Mouse (Mus musculus) C2C12 (cell line): ENCODE measurements around the gene Grm8.

ENCODE experiments used
- CEBPB ChIP-seq: IDR thresholded peaks from one replicate; pipeline ENCODE4 v1.6.1; 2011; ENCODE audit warnings: low read depth, mild to moderate bottlenecking, control low read depth, moderate library complexity
- CTCF ChIP-seq: IDR thresholded peaks from one replicate; pipeline ENCODE4 v1.5.1; 2011; ENCODE audit not compliant: control insufficient read depth, insufficient read depth, insufficient read length
- FOSL1 ChIP-seq: IDR thresholded peaks from one replicate; pipeline ENCODE4 v1.8.0; 2011; ENCODE audit warnings: mild to moderate bottlenecking, low read length; ENCODE audit not compliant: poor library complexity, insufficient read depth, severe bottlenecking
- MAX ChIP-seq: IDR thresholded peaks from one replicate; pipeline ENCODE4 v1.6.1; 2011; ENCODE audit warnings: mild to moderate bottlenecking, control low read depth
- MYOD1 ChIP-seq: IDR thresholded peaks from one replicate; pipeline ENCODE4 v1.6.1; 2011; ENCODE audit warnings: low read depth; ENCODE audit not compliant: control insufficient read depth, insufficient read length
- MYOG ChIP-seq: IDR thresholded peaks from one replicate; pipeline ENCODE4 v1.6.1; 2011; ENCODE audit not compliant: control insufficient read depth, insufficient read length; ENCODE audit errors: extremely low read depth
- USF1 ChIP-seq: IDR thresholded peaks from one replicate; pipeline ENCODE4 v1.6.1; 2011; ENCODE audit warnings: low read depth, mild to moderate bottlenecking, control low read depth, moderate library complexity

DNA sequence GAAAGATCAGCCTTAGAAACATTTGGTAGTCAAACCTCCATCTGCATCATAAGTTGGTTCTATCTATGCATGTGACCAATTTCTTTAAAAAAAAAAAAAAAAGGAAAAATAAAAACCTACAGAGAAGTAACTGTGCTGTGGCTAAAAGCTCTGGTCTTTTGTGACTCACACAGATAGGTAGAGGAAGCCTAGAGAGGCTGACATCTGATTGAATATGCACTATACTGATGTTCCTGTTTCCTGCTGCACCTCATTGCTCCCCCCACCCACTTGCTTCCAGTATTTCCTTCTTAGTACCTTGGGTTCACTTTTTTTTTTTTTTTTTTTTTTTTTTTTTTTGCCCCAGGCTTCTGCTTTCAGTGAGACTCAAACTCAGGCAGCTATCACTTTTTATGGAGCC, 824.6 kb downstream of the Grm8 start:
- TF ChIP-seq CTCF (no peak), CEBPB (no peak), MYOD1 (no peak), FOSL1 (no peak), MYOG (no peak), MAX (no peak), USF1 (no peak)
